Mouse (Mus musculus): ENCODE measurements around the gene Ncaph2. TPM values are rescaled to one million over a fixed set of nuclear protein-coding genes. Genes with fewer than 3 reads are reported as not detected.

Gene Ncaph2
- polyA plus RNA-seq, 1 experiment from 2014 or later, result 168 TPM

GRCm38 (mm10) chr15:89339696-89340095 is 15.8 kb upstream of the Ncaph2 start:
- no peaks in the 10 kb centered on the region for H3K4me1 ChIP-seq (ENCODE audit: control insufficient read depth, insufficient read depth, low read length)
- no peak for DNase-seq (ENCODE audit: low spot score, missing footprints)

GRCm38 (mm10) chr15:89340136-89340535 is 15.4 kb upstream of the Ncaph2 start:
- WGBS, result 87% methylated on average over 3 of the region's 3 CpGs

More at GRCm38 (mm10) chr15:89339696-89340095, 15.8 kb upstream of the Ncaph2 start:
- Histone ChIP-seq H3K9ac (ENCODE audit: low read length) (no peak overlapping the region), H3K27me3 (ENCODE audit: control insufficient read depth, insufficient read depth, low read length) (no peaks in the 10 kb centered on the region), H3K27ac (ENCODE audit: low read depth, low read length) (no peak overlapping the region), H3K36me3 (ENCODE audit: control insufficient read depth, insufficient read depth, low read length) (no peaks in the 10 kb centered on the region), H3K4me2 (no peak overlapping the region), H3K4me3 (ENCODE audit: low read depth, low read length) (no peak overlapping the region), H3K9me3 (ENCODE audit: control insufficient read depth, low read length) (no peaks in the 10 kb centered on the region)
- ATAC-seq (ENCODE audit: low FRiP score), result no peak
- WGBS, result 90% methylated on average over 2 of the region's 2 CpGs

GRCm38 (mm10) chr15:89341678-89342077 is 13.8 kb upstream of the Ncaph2 start:
- Histone ChIP-seq H3K27me3 (ENCODE audit: control insufficient read depth, insufficient read depth, low read length) (no peaks in the 10 kb centered on the region), H3K4me1 (ENCODE audit: control insufficient read depth, insufficient read depth, low read length) (no peaks in the 10 kb centered on the region), H3K9ac (ENCODE audit: low read length) (no peak overlapping the region), H3K4me2 (no peak overlapping the region), H3K27ac (ENCODE audit: low read depth, low read length) (no peak overlapping the region), H3K4me3 (ENCODE audit: low read depth, low read length) (no peak overlapping the region), H3K9me3 (ENCODE audit: control insufficient read depth, low read length) (no peaks in the 10 kb centered on the region), H3K36me3 (ENCODE audit: control insufficient read depth, insufficient read depth, low read length) (no peaks in the 10 kb centered on the region)
- ATAC-seq (ENCODE audit: low FRiP score) (no peak), DNase-seq (ENCODE audit: low spot score, missing footprints) (no peak)
- 70% methylated on average over 1 of the region's 1 CpGs for WGBS

More at GRCm38 (mm10) chr15:89340136-89340535, 15.4 kb upstream of the Ncaph2 start:
- ATAC-seq (ENCODE audit: low FRiP score), result no peak
- Histone ChIP-seq H3K27ac (ENCODE audit: low read depth, low read length) (no peak overlapping the region), H3K9ac (ENCODE audit: low read length) (no peak overlapping the region), H3K27me3 (ENCODE audit: control insufficient read depth, insufficient read depth, low read length) (no peaks in the 10 kb centered on the region), H3K36me3 (ENCODE audit: control insufficient read depth, insufficient read depth, low read length) (no peaks in the 10 kb centered on the region), H3K4me1 (ENCODE audit: control insufficient read depth, insufficient read depth, low read length) (no peaks in the 10 kb centered on the region), H3K4me2 (no peak overlapping the region), H3K4me3 (ENCODE audit: low read depth, low read length) (no peak overlapping the region), H3K9me3 (ENCODE audit: control insufficient read depth, low read length) (no peaks in the 10 kb centered on the region)
- no peak for DNase-seq (ENCODE audit: low spot score, missing footprints)

GRCm38 (mm10) chr15:89343325-89343724 is 12.2 kb upstream of the Ncaph2 start:
- Histone ChIP-seq H3K4me3 (ENCODE audit: low read depth, low read length) (no peak overlapping the region), H3K27ac (ENCODE audit: low read depth, low read length) (no peak overlapping the region), H3K4me2 (no peak overlapping the region), H3K36me3 (ENCODE audit: control insufficient read depth, insufficient read depth, low read length) (no peaks in the 10 kb centered on the region), H3K4me1 (ENCODE audit: control insufficient read depth, insufficient read depth, low read length) (no peaks in the 10 kb centered on the region), H3K9me3 (ENCODE audit: control insufficient read depth, low read length) (no peaks in the 10 kb centered on the region), H3K27me3 (ENCODE audit: control insufficient read depth, insufficient read depth, low read length) (no peaks in the 10 kb centered on the region), H3K9ac (ENCODE audit: low read length) (no peak overlapping the region)
- 86% methylated on average over 3 of the region's 3 CpGs for WGBS
- no peak for ATAC-seq (ENCODE audit: low FRiP score)
- DNase-seq (ENCODE audit: low spot score, missing footprints), result no peak

- no peak overlapping the region for H3K4me3 ChIP-seq (ENCODE audit: low read depth, low read length)
- H3K27me3 ChIP-seq (ENCODE audit: control insufficient read depth, insufficient read depth, low read length), result no peaks in the 10 kb centered on the region
- ATAC-seq (ENCODE audit: low FRiP score), result no peak
- no peak overlapping the region for H3K4me2 ChIP-seq
- H3K9me3 ChIP-seq (ENCODE audit: control insufficient read depth, low read length), result no peaks in the 10 kb centered on the region
- H3K9ac ChIP-seq (ENCODE audit: low read length), result no peak overlapping the region
- H3K27ac ChIP-seq (ENCODE audit: low read depth, low read length), result no peak overlapping the region
- 89% methylated on average over 5 of the region's 5 CpGs for WGBS
- peaks cover 9% of the 10 kb centered on the region for H3K4me1 ChIP-seq (ENCODE audit: control insufficient read depth, insufficient read depth, low read length)
- DNase-seq (ENCODE audit: low spot score, missing footprints), result no peak
- peaks cover 19% of the 10 kb centered on the region for H3K36me3 ChIP-seq (ENCODE audit: control insufficient read depth, insufficient read depth, low read length)
Observed at GRCm38 (mm10) chr15:89350447-89350846, 5.1 kb upstream of the Ncaph2 start.

- Histone ChIP-seq H3K4me1 (ENCODE audit: control insufficient read depth, insufficient read depth, low read length) (peaks cover 9% of the 10 kb centered on the region), H3K27me3 (ENCODE audit: control insufficient read depth, insufficient read depth, low read length) (no peaks in the 10 kb centered on the region), H3K27ac (ENCODE audit: low read depth, low read length) (no peak overlapping the region), H3K36me3 (ENCODE audit: control insufficient read depth, insufficient read depth, low read length) (peaks cover 19% of the 10 kb centered on the region), H3K9me3 (ENCODE audit: control insufficient read depth, low read length) (no peaks in the 10 kb centered on the region), H3K4me3 (ENCODE audit: low read depth, low read length) (no peak overlapping the region), H3K4me2 (no peak overlapping the region), H3K9ac (ENCODE audit: low read length) (no peak overlapping the region)
- peak; percentile 60 for DNase-seq (ENCODE audit: low spot score, missing footprints)
- 88% methylated on average over 15 of the region's 15 CpGs for WGBS
- no peak for ATAC-seq (ENCODE audit: low FRiP score)
Observed at GRCm38 (mm10) chr15:89351302-89351701, 4.2 kb upstream of the Ncaph2 start.

- H3K4me2 ChIP-seq, result no peak overlapping the region
- no peaks in the 10 kb centered on the region for H3K9me3 ChIP-seq (ENCODE audit: control insufficient read depth, low read length)
- DNase-seq (ENCODE audit: low spot score, missing footprints) (peak; percentile 35), ATAC-seq (ENCODE audit: low FRiP score) (no peak)
- H3K4me3 ChIP-seq (ENCODE audit: low read depth, low read length), result no peak overlapping the region
- no peak overlapping the region for H3K9ac ChIP-seq (ENCODE audit: low read length)
- H3K27ac ChIP-seq (ENCODE audit: low read depth, low read length), result no peak overlapping the region
- H3K27me3 ChIP-seq (ENCODE audit: control insufficient read depth, insufficient read depth, low read length), result no peaks in the 10 kb centered on the region
- WGBS, result 93% methylated on average over 14 of the region's 14 CpGs
- peaks cover 19% of the 10 kb centered on the region for H3K36me3 ChIP-seq (ENCODE audit: control insufficient read depth, insufficient read depth, low read length)
- H3K4me1 ChIP-seq (ENCODE audit: control insufficient read depth, insufficient read depth, low read length), result peaks cover 9% of the 10 kb centered on the region
Observed at GRCm38 (mm10) chr15:89352054-89352453, 3.5 kb upstream of the Ncaph2 start.

- ATAC-seq (ENCODE audit: low FRiP score) (no peak), DNase-seq (ENCODE audit: low spot score, missing footprints) (peak; percentile 53)
- Histone ChIP-seq H3K4me3 (ENCODE audit: low read depth, low read length) (no peak overlapping the region), H3K9me3 (ENCODE audit: control insufficient read depth, low read length) (no peaks in the 10 kb centered on the region), H3K4me2 (no peak overlapping the region), H3K27ac (ENCODE audit: low read depth, low read length) (no peak overlapping the region), H3K4me1 (ENCODE audit: control insufficient read depth, insufficient read depth, low read length) (peaks cover 14% of the 10 kb centered on the region), H3K9ac (ENCODE audit: low read length) (no peak overlapping the region), H3K36me3 (ENCODE audit: control insufficient read depth, insufficient read depth, low read length) (peaks cover 19% of the 10 kb centered on the region), H3K27me3 (ENCODE audit: control insufficient read depth, insufficient read depth, low read length) (no peaks in the 10 kb centered on the region)
- 93% methylated on average over 12 of the region's 12 CpGs for WGBS
Observed at GRCm38 (mm10) chr15:89352795-89353194, 2.7 kb upstream of the Ncaph2 start.

GRCm38 (mm10) chr15:89353837-89354236 is 1.7 kb upstream of the Ncaph2 start:
- no peak overlapping the region for H3K9ac ChIP-seq (ENCODE audit: low read length)
- no peak overlapping the region for H3K4me3 ChIP-seq (ENCODE audit: low read depth, low read length)
- H3K27me3 ChIP-seq (ENCODE audit: control insufficient read depth, insufficient read depth, low read length), result no peaks in the 10 kb centered on the region
- H3K4me2 ChIP-seq, result no peak overlapping the region
- DNase-seq (ENCODE audit: low spot score, missing footprints) (peak; percentile 28), ATAC-seq (ENCODE audit: low FRiP score) (no peak)
- peaks cover 19% of the 10 kb centered on the region for H3K36me3 ChIP-seq (ENCODE audit: control insufficient read depth, insufficient read depth, low read length)
- WGBS, result 90% methylated on average over 16 of the region's 16 CpGs
- no peaks in the 10 kb centered on the region for H3K9me3 ChIP-seq (ENCODE audit: control insufficient read depth, low read length)
- H3K27ac ChIP-seq (ENCODE audit: low read depth, low read length), result no peak overlapping the region
- peaks cover 14% of the 10 kb centered on the region for H3K4me1 ChIP-seq (ENCODE audit: control insufficient read depth, insufficient read depth, low read length)

Data from midbrain, embryonic 11.5 days (tissue).